Mouse (Mus musculus) CH12.LX (cell line): ENCODE results near the gene Map4k4. TPM values are rescaled to one million over a fixed set of nuclear protein-coding genes. Genes with fewer than 3 reads are reported as not detected.

Experiments used
- DNase-seq: peaks from one replicate; pipeline ENCODE4 v3.0.0-alpha.2; 2013; ENCODE audit errors: extremely low read depth
- H3K27ac ChIP-seq: 2 replicates; pipeline ENCODE4 v1.5.1; 2012; ENCODE audit warnings: low read depth, mild to moderate bottlenecking, control low read depth, moderate library complexity; ENCODE audit not compliant: insufficient read depth
- H3K27me3 ChIP-seq: replicated peaks from 2 replicates; pipeline ENCODE3; 2012; ENCODE audit warnings: inconsistent platforms
- H3K36me3 ChIP-seq, 2 experiments: replicated peaks in 1 of 2; 2 replicates each; pipeline versions ENCODE3 to v1.6.1; 2012; ENCODE audit warnings: inconsistent platforms in 1 of 2, low read length in 1 of 2, mild to moderate bottlenecking in 1 of 2, mixed read lengths in 1 of 2, moderate library complexity in 1 of 2; ENCODE audit not compliant: control insufficient read depth in 1 of 2, insufficient read depth in 1 of 2
- H3K4me1 ChIP-seq, 2 experiments: 2 replicates each; pipeline ENCODE4 v1.6.1; 2012; ENCODE audit warnings: inconsistent platforms in 1 of 2, moderate library complexity in 1 of 2; ENCODE audit not compliant: insufficient read depth in 2 of 2, control insufficient read depth in 1 of 2
- H3K4me2 ChIP-seq: 2 replicates; pipeline ENCODE4 v1.6.1; 2012; ENCODE audit warnings: low read depth, mild to moderate bottlenecking, control low read depth; ENCODE audit not compliant: poor library complexity, insufficient read depth, severe bottlenecking
- H3K4me3 ChIP-seq, 3 experiments: fragments of 150-350 bp in 1 of 3; sonication (generic) in 1 of 3; replicated peaks in 1 of 3; 2 replicates each; pipeline versions ENCODE3 to v1.5.1; 2011 to 2012; ENCODE audit warnings: low read depth in 2 of 3, low read length in 2 of 3, mild to moderate bottlenecking in 2 of 3, moderate library complexity in 2 of 3, control low read depth in 1 of 3, improper control_type of control experiment in 1 of 3, inconsistent platforms in 1 of 3, mixed read lengths in 1 of 3; ENCODE audit not compliant: poor library complexity in 1 of 3
- H3K79me2 ChIP-seq: replicated peaks from 2 replicates; pipeline ENCODE4 v1.6.1; 2012; ENCODE audit warnings: mild to moderate bottlenecking, moderate library complexity; ENCODE audit not compliant: control insufficient read depth, poor library complexity, insufficient read depth, severe bottlenecking; ENCODE audit errors: extremely low read depth
- H3K9ac ChIP-seq: 2 replicates; pipeline ENCODE4 v1.6.1; 2012; ENCODE audit warnings: low read depth, mild to moderate bottlenecking, control low read depth, moderate library complexity; ENCODE audit not compliant: insufficient read depth
- H3K9me3 ChIP-seq: replicated peaks from 2 replicates; pipeline ENCODE3; 2012; ENCODE audit warnings: low read length, inconsistent platforms, mixed read lengths
- BHLHE40 ChIP-seq: IDR thresholded peaks from 2 replicates; pipeline ENCODE4 v1.6.1; 2011; ENCODE audit warnings: mild to moderate bottlenecking, low read depth, low read length, improper control_type of control experiment
- CHD1 ChIP-seq: IDR thresholded peaks from 2 replicates; pipeline ENCODE4 v1.6.1; 2012; ENCODE audit warnings: low read depth, low read length, improper control_type of control experiment, inconsistent platforms
- CHD2 ChIP-seq: IDR thresholded peaks from 2 replicates; pipeline ENCODE4 v1.6.1; 2011; ENCODE audit warnings: low read length, improper control_type of control experiment
- E2F4 ChIP-seq: IDR thresholded peaks from 2 replicates; pipeline ENCODE4 v1.6.1; 2011; ENCODE audit warnings: low read depth, low read length, improper control_type of control experiment; ENCODE audit not compliant: insufficient replicate concordance
- EP300 ChIP-seq: IDR thresholded peaks from 2 replicates; pipeline ENCODE4 v1.6.1; 2011; ENCODE audit warnings: low read length, improper control_type of control experiment
- ETS1 ChIP-seq: conservative IDR thresholded peaks from 2 replicates; pipeline ENCODE4 v1.6.1; 2012; ENCODE audit warnings: low read depth, mild to moderate bottlenecking, inconsistent platforms, low read length, improper control_type of control experiment, moderate library complexity
- GABPA ChIP-seq: IDR thresholded peaks from 2 replicates; pipeline ENCODE4 v1.6.1; 2012; ENCODE audit warnings: low read depth, low read length, improper control_type of control experiment, inconsistent platforms; ENCODE audit not compliant: insufficient replicate concordance
- HCFC1 ChIP-seq: IDR thresholded peaks from 2 replicates; pipeline ENCODE4 v1.6.1; 2012; ENCODE audit warnings: low read depth, mild to moderate bottlenecking, inconsistent platforms, low read length, improper control_type of control experiment
- IRF4 ChIP-seq: IDR thresholded peaks from 2 replicates; pipeline ENCODE4 v1.6.1; 2014; ENCODE audit warnings: low read depth, mild to moderate bottlenecking, inconsistent platforms, low read length, improper control_type of control experiment
- JUN ChIP-seq: IDR thresholded peaks from 2 replicates; pipeline ENCODE4 v1.6.1; 2011; ENCODE audit warnings: low read depth, mild to moderate bottlenecking, low read length, improper control_type of control experiment, moderate library complexity; ENCODE audit not compliant: insufficient read depth
- JUND ChIP-seq: conservative IDR thresholded peaks from 2 replicates; pipeline ENCODE4 v1.6.1; 2011; ENCODE audit warnings: low read depth, low read length, improper control_type of control experiment
- KAT2A ChIP-seq: IDR thresholded peaks from 2 replicates; pipeline ENCODE4 v1.6.1; 2012; ENCODE audit warnings: low read length, improper control_type of control experiment, inconsistent platforms; ENCODE audit not compliant: insufficient replicate concordance
- MAFK ChIP-seq: IDR thresholded peaks from 2 replicates; pipeline ENCODE4 v1.6.1; 2011; ENCODE audit warnings: low read length, improper control_type of control experiment; ENCODE audit not compliant: insufficient replicate concordance
- MAX ChIP-seq: IDR thresholded peaks from 2 replicates; pipeline ENCODE4 v1.6.1; 2011; ENCODE audit warnings: low read length, improper control_type of control experiment
- MAZ ChIP-seq: IDR thresholded peaks from 2 replicates; pipeline ENCODE4 v1.6.1; 2012; ENCODE audit warnings: low read depth, mild to moderate bottlenecking, inconsistent platforms, low read length, improper control_type of control experiment, moderate library complexity
- MEF2A ChIP-seq: IDR thresholded peaks from 2 replicates; pipeline ENCODE4 v1.6.1; 2014; ENCODE audit warnings: low read depth, mild to moderate bottlenecking, inconsistent platforms, low read length, improper control_type of control experiment, borderline replicate concordance
- MYC ChIP-seq: IDR thresholded peaks from 2 replicates; pipeline ENCODE4 v1.6.1; 2011; ENCODE audit warnings: low read depth, mild to moderate bottlenecking, improper control_type of control experiment, low read length
- NRF1 ChIP-seq: IDR thresholded peaks from 2 replicates; pipeline ENCODE4 v1.6.1; 2014; ENCODE audit warnings: low read depth, mild to moderate bottlenecking, inconsistent platforms, low read length, improper control_type of control experiment, moderate library complexity
- POLR2A ChIP-seq: IDR thresholded peaks from 2 replicates; pipeline ENCODE4 v1.6.1; 2011; ENCODE audit warnings: low read depth, mild to moderate bottlenecking, improper control_type of control experiment, low read length
- POLR2AphosphoS2 ChIP-seq: IDR thresholded peaks from 2 replicates; pipeline ENCODE4 v1.6.1; 2011; ENCODE audit warnings: low read depth, low read length, improper control_type of control experiment
- RAD21 ChIP-seq: IDR thresholded peaks from 2 replicates; pipeline ENCODE4 v1.6.1; 2011; ENCODE audit warnings: low read depth, mild to moderate bottlenecking, low read length, improper control_type of control experiment, moderate library complexity
- RCOR1 ChIP-seq: conservative IDR thresholded peaks from 2 replicates; pipeline ENCODE4 v1.6.1; 2012; ENCODE audit warnings: low read depth, mild to moderate bottlenecking, inconsistent platforms, low read length, improper control_type of control experiment
- SIN3A ChIP-seq: IDR thresholded peaks from 2 replicates; pipeline ENCODE4 v1.6.1; 2012; ENCODE audit warnings: low read length, improper control_type of control experiment, inconsistent platforms
- TCF12 ChIP-seq: IDR thresholded peaks from 2 replicates; pipeline ENCODE4 v1.6.1; 2014; ENCODE audit warnings: low read depth, mild to moderate bottlenecking, inconsistent platforms, low read length, improper control_type of control experiment
- UBTF ChIP-seq: IDR thresholded peaks from 2 replicates; pipeline ENCODE4 v1.6.1; 2012; ENCODE audit warnings: low read depth, mild to moderate bottlenecking, inconsistent platforms, low read length, improper control_type of control experiment, moderate library complexity
- ZC3H11A ChIP-seq: IDR thresholded peaks from 2 replicates; pipeline ENCODE4 v1.6.1; 2012; ENCODE audit warnings: low read depth, mild to moderate bottlenecking, inconsistent platforms, low read length, improper control_type of control experiment
- ZKSCAN1 ChIP-seq: IDR thresholded peaks from 2 replicates; pipeline ENCODE4 v1.6.1; 2012; ENCODE audit warnings: low read depth, inconsistent platforms, low read length, improper control_type of control experiment, borderline replicate concordance
- dilution Hi-C: fragments of 300-500 bp; cut with MboI; formaldehyde crosslinking; loops from 2 replicates; pipeline ENCODE4 v1.14.3; 2020; ENCODE audit warnings: low sequenced_read_pairs; ENCODE audit not compliant: extremely low pct_unique_long_range_greater_than_20kb, extremely low pct_ligation_motif_present
- in situ Hi-C: fragments of 300-500 bp; cut with MboI; formaldehyde crosslinking; loops from 3 replicates; pipeline ENCODE4 v1.14.3; 2019; ENCODE audit warnings: low sequenced_read_pairs, low pct_ligation_motif_present, low pct_unique_long_range_greater_than_20kb, mixed read lengths
- polyA plus RNA-seq: library from polyadenylated mRNA; unstranded; fragments of >175 nt; gene quantifications from 2 replicates; pipeline ENCODE4 v1.2.1, GENCODE M21; 2012; ENCODE audit warnings: low read depth; ENCODE audit not compliant: insufficient read length
- total RNA-seq, 2 experiments: library from RNA; depleted of rRNA; stranded (reverse); fragments of 300-350 nt in 1 of 2; fragments of >200 nt in 1 of 2; gene quantifications; 2 replicates each; pipeline ENCODE4 v1.2.3; 2012 to 2014

The Map4k4 gene
- total and polyA plus RNA-seq, 3 experiments, result 21.8 to 46.3 (median 41.0) TPM

GRCm38 (mm10) chr1:39968999-39969398 lies 68.3 kb downstream of the Map4k4 start:
- peak; percentile 78 for DNase-seq
- Histone ChIP-seq H3K27ac (no peak overlapping the region), H3K4me1 (peaks cover 3 to 26% of the 10 kb centered on the region in 2 experiments; a peak in 3 of 4 replicates), H3K79me2 (no peaks in the 10 kb centered on the region), H3K36me3 (peaks cover 1 to 35% of the 10 kb centered on the region in 2 experiments), H3K27me3 (no peaks in the 10 kb centered on the region), H3K9ac (no peak overlapping the region), H3K9me3 (no peaks in the 10 kb centered on the region), H3K4me3 (no peak overlapping the region), H3K4me2 (no peak overlapping the region)
- peak; percentile 86 for TF ChIP-seq BHLHE40
- peak; percentile 70 for TF ChIP-seq EP300
- 0 out of 2 replicates have a peak, but pooled peaks have one; percentile 14 for TF ChIP-seq MEF2A
- TF ChIP-seq JUN, result 0 out of 2 replicates have a peak, but pooled peaks have one; percentile 10
- 0 out of 2 replicates have a peak, but pooled peaks have one; percentile 15 for TF ChIP-seq MAX
- no peak for TF ChIP-seq POLR2A
- TF ChIP-seq CHD1, result no peak
- TF ChIP-seq MAFK, result peak; percentile 78
- 0 out of 2 replicates have a peak, but pooled peaks have one; percentile 17 for TF ChIP-seq JUND
- TF ChIP-seq ETS1, result peak; percentile 54
- 0 out of 2 replicates have a peak, but pooled peaks have one; percentile 22 for TF ChIP-seq MYC
- peak; percentile 62 for TF ChIP-seq IRF4
- TF ChIP-seq GABPA, result no peak
- TF ChIP-seq SIN3A, result no peak
- dilution Hi-C loops, result no loop called here
- in situ Hi-C loops, result no loop called here

- Histone ChIP-seq H3K27me3 (no peaks in the 10 kb centered on the region), H3K9me3 (no peaks in the 10 kb centered on the region), H3K4me2 (no peak overlapping the region), H3K27ac (no peak overlapping the region), H3K4me3 (no peak overlapping the region), H3K36me3 (peaks cover 0 to 35% of the 10 kb centered on the region in 2 experiments), H3K4me1 (peaks cover 3 to 26% of the 10 kb centered on the region in 2 experiments; a peak in 3 of 4 replicates), H3K9ac (no peak overlapping the region), H3K79me2 (no peaks in the 10 kb centered on the region)
- dilution Hi-C loops (no loop called here), in situ Hi-C loops (no loop called here)
- TF ChIP-seq MAZ (no peak), GABPA (no peak), POLR2AphosphoS2 (no peak), BHLHE40 (no peak), ZC3H11A (no peak), UBTF (no peak), RCOR1 (no peak), EP300 (no peak), HCFC1 (no peak), RAD21 (no peak), TCF12 (no peak), SIN3A (no peak), IRF4 (no peak), NRF1 (no peak), CHD2 (no peak), E2F4 (no peak), ZKSCAN1 (no peak), KAT2A (no peak), POLR2A (no peak)
- DNase-seq, result no peak
Measured at GRCm38 (mm10) chr1:39969771-39970406, 69.2 kb downstream of the Map4k4 start.
